Mouse (Mus musculus): ENCODE measurements around the gene Capn11.
"Not testable (repeated sequence)": the region's sequence is repeated elsewhere in the genome, so short reads cannot be mapped to it uniquely, and the experiment has no call there.

Capn11 gene

GRCm38 (mm10) chr17:45626577-45627134 lies 32.5 kb downstream of the Capn11 start:
- DNase-seq: peak in 1 of 2 experiments; percentile 51

GRCm38 (mm10) chr17:45623425-45623824 lies 35.7 kb downstream of the Capn11 start:
- DNase-seq: not testable (repeated sequence)

DNA sequence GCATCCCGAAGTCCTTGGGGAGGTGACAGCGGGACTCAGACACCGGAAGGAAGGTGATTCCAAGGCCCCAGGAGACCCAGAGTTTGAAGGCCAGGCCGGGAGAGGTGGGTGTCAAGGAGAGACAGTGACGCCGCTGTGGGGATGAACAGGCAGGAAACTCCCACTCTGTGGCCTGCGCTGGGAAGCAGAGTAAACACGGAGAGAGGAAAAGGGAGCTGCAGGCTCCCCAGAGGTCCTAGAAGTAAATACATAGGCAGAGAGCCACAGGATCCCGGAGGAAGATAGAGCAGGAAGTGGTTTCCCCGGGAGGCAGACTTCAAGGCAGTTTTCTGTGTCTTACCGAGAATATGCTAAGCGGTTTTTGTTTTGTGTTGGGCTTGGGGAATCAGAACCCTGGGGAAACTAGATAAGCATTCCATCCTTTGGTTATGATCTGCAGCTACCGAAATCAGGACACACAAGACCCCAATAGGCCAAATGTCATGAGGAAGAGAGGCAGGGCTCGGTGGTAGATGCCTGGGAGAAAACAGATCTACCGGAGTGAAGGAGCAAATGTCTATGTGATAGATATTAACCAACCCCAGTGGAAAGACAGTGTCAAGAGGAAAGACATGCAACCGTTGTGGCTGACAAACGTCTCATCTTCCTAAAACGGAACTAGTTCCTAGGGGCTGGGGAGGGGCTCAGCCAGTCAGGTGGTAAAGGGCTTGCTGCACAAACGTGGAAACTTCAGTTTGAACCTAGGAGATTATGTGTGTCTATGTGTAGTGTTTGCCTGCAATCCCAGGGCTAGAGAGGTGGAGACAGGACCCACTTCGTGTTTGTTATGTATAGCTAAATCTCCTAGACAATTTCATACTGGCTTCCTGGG lies 39.5 kb downstream of the Capn11 start:
- peak in 1 of 2 experiments; percentile 14 for DNase-seq

DNA sequence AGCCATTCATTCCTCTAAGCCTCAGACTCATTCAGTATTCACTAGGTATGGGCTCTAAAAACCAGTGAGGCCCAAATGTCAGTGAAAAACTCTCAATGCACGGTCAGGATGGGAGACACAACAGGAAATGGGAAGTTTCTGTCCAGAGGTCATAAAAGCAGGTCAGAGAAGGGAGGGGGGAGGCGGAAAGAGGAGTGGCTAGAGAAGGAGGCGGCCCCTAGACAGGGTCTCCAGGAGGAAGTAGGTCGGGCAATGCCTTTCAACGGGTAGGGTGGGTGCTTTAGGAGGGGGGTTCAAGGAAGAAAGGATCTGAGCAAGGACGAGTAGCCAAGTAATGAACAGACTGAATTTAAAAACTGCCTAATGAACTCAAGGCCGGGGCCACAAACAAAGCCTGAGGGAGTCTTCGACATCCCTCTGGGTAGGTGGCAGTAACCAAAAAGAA lies 40.2 kb downstream of the Capn11 start:
- DNase-seq: peak in 1 of 2 experiments; percentile 42

GRCm38 (mm10) chr17:45617655-45618054 lies 41.5 kb downstream of the Capn11 start:
- no peak for DNase-seq

GRCm38 (mm10) chr17:45616679-45617078 lies 42.4 kb downstream of the Capn11 start:
- no peak for DNase-seq

DNA sequence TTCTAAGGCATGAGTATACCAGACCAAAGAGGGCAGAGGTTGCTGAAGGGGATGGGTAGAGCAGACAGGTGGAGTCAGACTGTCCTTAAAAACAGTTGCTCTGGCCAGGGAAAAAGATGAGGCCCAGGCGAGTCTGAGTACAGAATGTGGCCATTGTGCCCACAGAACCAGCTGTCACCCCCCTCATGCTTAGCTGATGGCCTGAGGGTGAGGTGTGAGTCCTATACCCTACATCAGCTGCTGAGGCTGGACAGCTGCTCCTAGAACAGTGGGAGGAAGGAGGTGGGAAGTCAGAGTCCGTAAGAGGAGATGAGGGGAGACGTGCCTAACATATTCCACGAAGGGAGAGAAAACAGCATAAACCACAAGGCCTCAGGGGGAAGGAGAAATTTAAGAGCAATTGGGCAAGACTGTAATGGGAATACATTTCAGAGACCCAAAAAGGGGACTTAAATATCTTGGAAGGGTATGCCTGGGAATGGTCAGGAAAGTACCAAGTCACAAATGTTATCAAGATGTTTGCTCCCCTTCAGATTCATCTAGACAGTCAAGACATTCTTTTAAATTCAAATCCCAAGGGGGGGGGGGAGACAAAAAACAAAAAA lies 43.0 kb downstream of the Capn11 start:
- no peak for DNase-seq

DNA sequence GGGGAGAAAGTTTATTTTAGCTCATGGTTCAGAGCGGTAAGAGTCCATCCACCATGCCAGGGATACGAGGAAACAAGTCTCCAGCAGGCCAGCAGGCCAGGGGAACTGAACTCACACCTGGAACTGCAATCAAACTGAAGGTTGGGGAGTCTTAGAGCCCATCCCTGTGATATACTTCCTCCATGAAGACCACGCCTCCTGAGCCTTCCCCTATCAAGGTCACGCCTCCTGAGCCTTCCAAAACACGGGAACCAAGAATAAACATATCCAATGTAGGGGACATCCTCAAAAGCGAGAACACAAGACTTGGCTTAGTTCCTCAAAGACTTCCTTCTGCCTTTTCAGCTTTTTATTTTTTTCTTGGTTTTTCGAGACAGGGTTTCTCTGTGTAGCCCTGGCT lies 46.2 kb downstream of the Capn11 start:
- DNase-seq: no peak

GRCm38 (mm10) chr17:45612008-45612407 lies 47.1 kb downstream of the Capn11 start:
- no peak for DNase-seq

DNA sequence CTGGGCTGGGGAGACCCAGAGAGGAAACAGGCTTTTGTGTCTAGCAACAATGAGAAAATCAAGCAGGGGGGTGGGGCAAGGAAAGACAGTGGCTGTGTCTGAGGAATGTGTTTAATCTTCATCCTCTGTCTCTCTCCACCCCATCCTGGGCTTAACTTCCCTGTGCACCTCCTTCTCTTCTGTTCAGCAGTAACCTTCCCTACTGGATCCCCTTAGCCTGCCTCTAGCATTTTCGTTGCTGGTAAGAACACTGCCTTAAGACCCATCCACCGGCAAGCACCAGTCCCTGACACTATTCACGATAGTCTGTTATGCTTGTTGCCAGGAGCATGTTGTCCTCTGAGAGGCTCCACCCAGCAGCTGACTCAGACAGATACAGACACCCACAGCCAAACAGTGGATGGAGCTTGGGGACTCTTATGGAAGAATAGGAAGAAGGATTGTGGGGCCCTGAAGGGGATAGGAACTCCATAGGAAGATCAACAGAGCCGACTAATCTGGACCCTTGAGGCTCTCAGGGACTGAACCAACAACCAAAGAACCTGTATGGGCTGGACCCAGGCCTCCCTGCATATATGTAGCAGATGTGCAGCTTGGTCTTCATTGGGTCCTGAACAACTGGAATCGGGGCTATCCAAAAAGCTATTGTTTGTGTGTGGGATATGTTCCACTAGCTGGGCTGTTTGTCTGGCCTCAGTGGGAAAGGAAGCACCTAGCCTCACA lies 48.8 kb downstream of the Capn11 start:
- DNase-seq: no peak

DNA sequence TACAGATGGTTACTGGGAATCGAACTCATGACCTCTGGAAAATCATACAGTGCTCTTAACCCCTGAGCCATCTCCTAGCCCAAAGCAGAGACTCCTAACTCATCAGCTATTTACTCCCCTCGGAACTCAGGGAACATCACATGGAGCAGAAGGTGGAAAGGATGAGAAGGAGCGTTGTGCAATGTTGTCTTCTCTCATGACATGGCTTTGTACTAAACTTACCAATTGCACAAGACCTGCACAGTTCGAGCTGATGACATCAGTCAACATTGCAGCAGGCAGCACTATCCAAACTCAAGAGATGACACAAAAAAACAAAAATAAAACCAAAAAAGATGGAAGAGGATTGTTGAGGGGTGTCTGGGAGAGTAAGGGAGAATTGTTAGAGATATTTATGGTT lies 50.7 kb downstream of the Capn11 start:
- DNase-seq: no peak

- no peak for DNase-seq
Observed at GRCm38 (mm10) chr17:45606992-45607879, 51.9 kb downstream of the Capn11 start.

DNA sequence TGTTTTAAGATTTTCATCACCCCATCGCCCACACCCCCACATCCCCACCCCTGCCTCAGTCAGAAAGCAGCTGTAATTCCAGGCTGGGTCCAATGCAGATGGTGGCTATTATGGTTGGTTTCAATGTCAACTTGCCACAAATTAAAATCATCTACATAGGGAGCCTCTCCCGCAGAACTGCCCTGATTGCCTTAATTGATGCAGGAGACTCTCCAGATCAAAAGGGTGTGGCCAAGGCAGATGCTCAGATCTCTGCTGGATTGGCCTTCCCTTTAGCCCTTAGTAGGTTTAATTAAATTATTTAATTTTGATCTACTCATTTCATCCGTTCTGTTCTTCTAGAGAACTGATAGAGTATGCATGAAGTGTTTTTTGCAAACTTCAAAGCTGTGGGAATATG lies 56.1 kb downstream of the Capn11 start:
- no peak for DNase-seq

GRCm38 (mm10) chr17:45601877-45602304 lies 57.2 kb downstream of the Capn11 start, which contains the start of gene Mymx:
Gene Mymx, minus strand, starts transcription at chr17:45602102.
- no peak for DNase-seq

DNA sequence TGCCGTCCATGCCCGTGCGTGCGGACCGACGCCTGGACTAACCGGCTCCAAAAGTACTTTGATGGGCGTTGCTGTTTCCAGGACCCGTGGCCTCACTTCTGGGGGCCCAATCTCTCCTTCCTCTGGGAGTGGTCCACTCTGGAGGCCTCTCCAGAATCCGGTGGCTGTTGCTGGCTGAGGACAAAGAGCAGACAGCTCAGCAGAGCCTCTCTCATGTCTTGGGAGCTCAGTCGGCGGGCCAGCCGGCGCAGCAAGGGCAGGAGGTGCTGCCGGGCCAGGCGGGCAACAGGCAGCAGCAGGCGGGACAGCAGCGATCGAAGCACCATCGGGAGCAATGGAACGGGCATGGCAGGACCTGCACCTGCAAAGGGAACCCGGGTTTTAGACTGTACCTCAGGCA lies 57.8 kb downstream of the Capn11 start:
- no peak for DNase-seq

DNA sequence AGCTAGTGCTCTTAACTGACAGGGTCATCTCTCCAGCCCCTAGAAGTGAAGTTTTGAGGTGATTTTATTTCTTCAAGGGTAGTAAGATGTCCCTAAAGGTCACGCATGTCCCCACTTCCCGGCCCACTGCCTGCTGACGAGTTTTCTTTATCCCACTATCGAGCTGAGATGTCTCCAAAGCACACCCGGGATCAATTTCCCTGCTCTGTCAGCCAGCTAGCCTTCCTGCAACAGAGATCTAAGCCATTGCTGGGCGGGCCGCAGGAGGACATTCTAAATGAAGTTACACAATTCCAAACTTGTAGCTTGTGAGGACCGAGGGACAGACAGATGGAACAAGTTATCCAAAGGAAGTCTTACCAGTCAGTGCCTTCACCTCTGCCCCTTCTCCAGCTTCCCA lies 58.9 kb downstream of the Capn11 start:
- no peak for DNase-seq

DNA sequence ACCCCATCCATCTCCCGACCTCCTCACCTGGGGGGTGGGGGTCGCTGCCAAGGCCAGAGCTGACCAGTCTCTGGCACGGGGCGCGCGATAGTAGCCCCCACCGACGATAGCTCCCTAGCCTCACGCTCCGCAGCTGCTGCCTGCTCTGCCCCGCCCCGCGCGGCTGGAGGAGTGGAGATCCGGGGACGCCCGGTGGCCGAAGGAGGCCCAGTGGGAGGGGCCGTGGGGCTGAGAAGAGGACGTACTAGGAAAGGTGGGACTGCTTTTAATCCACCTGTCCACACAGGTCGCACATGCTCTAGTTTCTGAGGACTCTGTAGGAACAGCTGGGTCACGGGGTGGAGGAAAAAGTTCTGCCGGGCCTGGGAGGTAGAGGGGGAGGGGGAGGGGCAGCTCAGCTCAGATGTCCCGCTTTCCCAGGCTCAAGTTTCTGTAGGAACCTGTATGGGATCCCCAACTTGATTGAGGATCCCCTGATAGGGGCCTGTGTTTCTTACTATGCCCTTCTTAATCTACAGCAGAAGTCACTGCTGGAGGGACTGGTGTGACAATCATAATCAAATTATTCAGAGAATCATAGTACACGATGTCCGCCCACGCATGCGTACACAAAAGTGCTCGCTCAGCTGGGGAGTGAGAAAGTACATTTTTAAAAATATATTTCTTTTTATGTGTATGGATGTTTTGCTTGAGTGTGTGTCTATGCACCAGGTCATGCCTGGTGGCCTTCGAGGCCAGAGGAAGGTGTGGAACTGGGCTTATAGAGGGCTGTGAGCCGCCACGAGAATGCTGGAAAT lies 59.5 kb downstream of the Capn11 start, which contains the start of gene Slc29a1:
Gene Slc29a1, minus strand, starts transcription at position 161 of the 797 bp plus-strand sequence.
- DNase-seq: peak in 1 of 2 experiments; percentile 35

- DNase-seq: no peak
Observed at GRCm38 (mm10) chr17:45598891-45599290, 60.2 kb downstream of the Capn11 start.

DNA sequence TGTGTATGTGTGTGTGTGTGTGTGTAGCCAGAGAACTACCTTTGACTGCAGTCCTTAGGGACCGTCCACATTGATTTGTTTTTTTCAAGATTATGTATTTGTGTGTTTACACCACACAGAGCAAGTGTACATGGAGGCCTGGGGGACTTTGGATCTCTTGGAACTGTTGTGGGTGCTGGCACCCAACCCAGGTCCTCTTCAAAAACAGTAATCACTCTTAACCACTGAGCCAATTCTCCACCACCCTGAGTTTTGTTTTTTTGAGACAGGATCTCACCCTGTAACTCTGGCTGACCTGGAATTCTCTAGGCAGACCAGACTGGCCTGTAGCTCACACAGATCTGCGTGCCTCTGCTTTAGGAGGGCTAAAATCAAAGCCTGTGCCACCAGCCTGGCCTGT lies 60.7 kb downstream of the Capn11 start:
- DNase-seq: no peak

GRCm38 (mm10) chr17:45597787-45598186 lies 61.3 kb downstream of the Capn11 start:
- DNase-seq: no peak

Measured in spleen, adult 18-20 months (tissue).